Mouse (Mus musculus) liver, embryonic 14.5 days (tissue): ENCODE data around the gene Maneal. TPM values are rescaled to one million over a fixed set of nuclear protein-coding genes. Genes with fewer than 3 reads are reported as not detected.

Source experiments
- ATAC-seq: fragments of 200-750 bp; cut with Nextera tagmentation; 2 replicates; pipeline ENCODE4 v1.8.0; 2017; ENCODE audit warnings: moderate number of reproducible peaks, mild to moderate bottlenecking, moderate library complexity; ENCODE audit not compliant: insufficient read depth
- DNase-seq, 3 experiments: peaks; one replicate each; pipeline ENCODE4 v3.0.0-alpha.2; 2012 to 2013; ENCODE audit warnings: low read depth in 3 of 3, low spot score in 3 of 3
- H3K27ac ChIP-seq: fragments of 300-500 bp; sonication (generic); 2 replicates; pipeline ENCODE4 v1.5.1; 2014; ENCODE audit warnings: moderate library complexity, mild to moderate bottlenecking, control low read depth, inconsistent platforms
- H3K27me3 ChIP-seq: fragments of 300-500 bp; sonication (generic); 2 replicates; pipeline ENCODE4 v1.6.1; 2014; ENCODE audit warnings: mild to moderate bottlenecking, low read length, moderate library complexity; ENCODE audit not compliant: control insufficient read depth, insufficient read depth
- H3K36me3 ChIP-seq: fragments of 300-500 bp; sonication (generic); replicated peaks from 2 replicates; pipeline ENCODE4 v1.6.1; 2014; ENCODE audit warnings: low read depth; ENCODE audit not compliant: control insufficient read depth, insufficient read depth
- H3K4me1 ChIP-seq, 2 experiments: fragments of 200-500 bp in 1 of 2; fragments of 300-500 bp in 1 of 2; sonication (generic) in 1 of 2; replicated peaks; 2 replicates each; pipeline ENCODE4 v1.6.1; 2012 to 2014; ENCODE audit warnings: antibody characterized with exemption in 1 of 2, inconsistent platforms in 1 of 2, low read length in 1 of 2; ENCODE audit not compliant: control insufficient read depth in 2 of 2, insufficient read depth in 2 of 2
- H3K4me2 ChIP-seq: fragments of 300-500 bp; sonication (generic); 2 replicates; pipeline ENCODE4 v1.6.1; 2014; ENCODE audit warnings: low read depth, mild to moderate bottlenecking, control low read depth, moderate library complexity
- H3K4me3 ChIP-seq, 2 experiments: fragments of 200-500 bp in 1 of 2; fragments of 300-500 bp in 1 of 2; sonication (generic) in 1 of 2; 2 replicates each; pipeline ENCODE4 v1.5.1; 2012 to 2014; ENCODE audit warnings: low read depth in 2 of 2, low read length in 2 of 2, mild to moderate bottlenecking in 2 of 2, control low read depth in 1 of 2, inconsistent platforms in 1 of 2, moderate library complexity in 1 of 2; ENCODE audit not compliant: insufficient read depth in 1 of 2
- H3K9ac ChIP-seq: fragments of 300-500 bp; sonication (generic); replicated peaks from 2 replicates; pipeline ENCODE4 v1.6.1; 2014; ENCODE audit warnings: mild to moderate bottlenecking, control low read depth, moderate library complexity
- H3K9me3 ChIP-seq: fragments of 300-500 bp; sonication (generic); 2 replicates; pipeline ENCODE4 v1.6.1; 2016; ENCODE audit warnings: low read length, mixed read lengths; ENCODE audit not compliant: control insufficient read depth
- CTCF ChIP-seq: IDR thresholded peaks from 2 replicates; pipeline ENCODE4 v1.5.1; 2016; ENCODE audit warnings: antibody characterized with exemption, low read depth, control low read depth
- EP300 ChIP-seq: IDR thresholded peaks from 2 replicates; pipeline ENCODE4 v1.6.1; 2016; ENCODE audit warnings: antibody characterized with exemption, low read depth
- WGBS: fragments of 180-500 bp; shearing (Covaris S2); extraction: QIAGEN DNeasy Blood & Tissue Kit; methylation state at CpG from one replicate; pipeline ENCODE4 v1.1.7; 2014; ENCODE audit not compliant: insufficient replicate concordance; 5-methylcytosine and 5-hydroxymethylcytosine counted together
- polyA plus RNA-seq, 2 experiments: library from polyadenylated mRNA; depleted of rRNA in 1 of 2; stranded (reverse) in 1 of 2; unstranded in 1 of 2; fragments of >200 nt; fragmentation: Nextera tagmentation in 1 of 2; extraction: Ambion mirVana in 1 of 2; gene quantifications; 2 replicates each; pipeline versions ENCODE4 v1.2.1 to v1.2.3; 2012 to 2014

Maneal gene
- polyA plus RNA-seq, 2 experiments = 0.06 TPM

GRCm38 (mm10) chr4:124898428-124898827 is 36.5 kb upstream of the Maneal start:
- WGBS = 55% methylated on average over 10 of the region's 10 CpGs
- no peak overlapping the region for H3K4me3 ChIP-seq
- no peak for TF ChIP-seq CTCF
- H3K4me2 ChIP-seq = no peak overlapping the region
- no peak for DNase-seq
- no peaks in the 10 kb centered on the region for H3K9me3 ChIP-seq
- no peak overlapping the region for H3K9ac ChIP-seq
- H3K4me1 ChIP-seq = peaks cover 2 to 5% of the 10 kb centered on the region in 2 experiments; a peak in 2 of 4 replicates
- H3K36me3 ChIP-seq = no peaks in the 10 kb centered on the region
- H3K27me3 ChIP-seq = peaks cover 27% of the 10 kb centered on the region
- H3K27ac ChIP-seq = no peak overlapping the region
- ATAC-seq = no peak

- WGBS = 3% methylated on average over 79 of the region's 83 CpGs
- ATAC-seq = no peak
- Histone ChIP-seq H3K36me3 (no peaks in the 10 kb centered on the region), H3K9ac (no peak overlapping the region), H3K9me3 (no peaks in the 10 kb centered on the region), H3K27me3 (peaks cover 37% of the 10 kb centered on the region), H3K4me1 (peaks cover 2% of the 10 kb centered on the region in 2 experiments; a peak in 1 of 4 replicates), H3K27ac (no peak overlapping the region), H3K4me2 (peak overlapping the region; percentile 35), H3K4me3 (0 out of 4 replicates have a peak overlapping the region, but pooled peaks of 1 of the 2 experiments have one; percentile 21)
- no peak for TF ChIP-seq CTCF
- no peak for TF ChIP-seq EP300
- DNase-seq = no peak
These were observed 32.8 kb upstream of the Maneal start for GRCm38 (mm10) chr4:124894508-124895428.

- no peak for DNase-seq
- TF ChIP-seq CTCF = no peak
- no peak for TF ChIP-seq EP300
- Histone ChIP-seq H3K9me3 (no peaks in the 10 kb centered on the region), H3K27ac (no peak overlapping the region), H3K27me3 (peaks cover 37% of the 10 kb centered on the region), H3K9ac (no peak overlapping the region), H3K36me3 (no peaks in the 10 kb centered on the region), H3K4me3 (no peak overlapping the region), H3K4me2 (no peak overlapping the region), H3K4me1 (no peaks in the 10 kb centered on the region)
- no peak for ATAC-seq
- WGBS = 30% methylated on average over 6 of the region's 6 CpGs
These were observed 31.8 kb upstream of the Maneal start for GRCm38 (mm10) chr4:124893769-124894168.

- Histone ChIP-seq H3K4me1 (no peaks in the 10 kb centered on the region), H3K36me3 (no peaks in the 10 kb centered on the region), H3K27me3 (peaks cover 35% of the 10 kb centered on the region), H3K9ac (no peak overlapping the region), H3K4me2 (no peak overlapping the region), H3K9me3 (no peaks in the 10 kb centered on the region), H3K27ac (no peak overlapping the region), H3K4me3 (no peak overlapping the region)
- TF ChIP-seq CTCF (no peak), EP300 (no peak)
- WGBS = 60% methylated on average over 5 of the region's 5 CpGs
- DNase-seq (no peak), ATAC-seq (no peak)
These were observed 28.9 kb upstream of the Maneal start for GRCm38 (mm10) chr4:124890831-124891230.

GRCm38 (mm10) chr4:124889935-124890334 is 28.0 kb upstream of the Maneal start:
- no peak overlapping the region for H3K9ac ChIP-seq
- DNase-seq (no peak), ATAC-seq (no peak)
- H3K36me3 ChIP-seq = no peaks in the 10 kb centered on the region
- no peak for TF ChIP-seq EP300
- H3K27ac ChIP-seq = no peak overlapping the region
- H3K9me3 ChIP-seq = no peaks in the 10 kb centered on the region
- 73% methylated on average over 2 of the region's 2 CpGs for WGBS
- no peaks in the 10 kb centered on the region for H3K4me1 ChIP-seq
- no peak overlapping the region for H3K4me2 ChIP-seq
- peaks cover 32% of the 10 kb centered on the region for H3K27me3 ChIP-seq
- no peak overlapping the region for H3K4me3 ChIP-seq
